Mouse (Mus musculus): ENCODE results near the gene Pla2g15.
A peak's percentile ranks its signal among the peaks of the same experiment; 100 is the strongest.

DNA sequence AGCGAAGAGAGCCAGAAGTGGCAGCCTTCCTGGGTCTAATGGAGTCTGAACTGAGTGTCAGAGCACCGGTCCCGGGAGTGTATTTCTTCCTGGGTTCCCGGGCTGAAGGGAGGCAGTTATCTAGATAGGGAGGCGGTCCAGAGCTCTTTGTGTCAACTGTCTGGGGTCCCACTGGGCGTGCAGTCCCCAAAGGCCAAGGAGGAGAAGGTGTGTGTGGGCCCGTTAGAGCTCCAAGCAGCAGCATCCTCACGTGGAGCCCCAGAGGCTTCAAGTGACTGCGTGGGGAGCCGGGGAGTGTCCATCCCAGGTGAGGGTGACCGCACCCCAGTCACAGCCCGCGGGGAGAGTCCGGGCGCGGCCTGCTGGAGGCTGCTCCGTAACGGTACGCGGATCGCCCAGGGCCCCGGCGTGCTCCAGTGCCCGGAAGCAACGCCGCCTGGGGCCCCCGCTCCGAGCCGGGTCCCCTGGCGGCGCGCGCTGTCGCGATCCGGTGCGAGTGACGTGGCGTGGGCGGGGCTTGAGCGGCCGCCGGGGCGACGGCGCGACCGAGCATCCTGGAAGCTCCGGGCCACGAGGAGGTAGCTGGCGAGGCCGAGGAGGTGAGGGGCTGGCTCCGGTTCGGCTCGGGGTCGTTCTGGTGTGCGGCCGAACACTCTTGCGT, 18.3 kb downstream of the Pla2g15 start, which contains the start of gene Slc7a6:
- TF ChIP-seq CTCF (IDR thresholded peaks at IDR 0.05; ENCODE audit: low read depth) (0 out of 2 replicates have a peak, but pooled peaks have one; percentile 4), EP300 (IDR thresholded peaks at IDR 0.05; ENCODE audit: low read depth) (no peak)

Data from liver, postnatal 0 days (tissue).